Mouse (Mus musculus) stomach, postnatal 0 days (tissue): Measurements from ENCODE around the gene Metap1.

ENCODE experiments used
- CTCF ChIP-seq: IDR thresholded peaks from 2 replicates; pipeline ENCODE4 v1.5.1; 2016; ENCODE audit warnings: antibody characterized with exemption, low read depth, mild to moderate bottlenecking, moderate library complexity
- EP300 ChIP-seq: optimal IDR thresholded peaks from 2 replicates; pipeline ENCODE3; 2016; ENCODE audit warnings: antibody characterized with exemption

DNA sequence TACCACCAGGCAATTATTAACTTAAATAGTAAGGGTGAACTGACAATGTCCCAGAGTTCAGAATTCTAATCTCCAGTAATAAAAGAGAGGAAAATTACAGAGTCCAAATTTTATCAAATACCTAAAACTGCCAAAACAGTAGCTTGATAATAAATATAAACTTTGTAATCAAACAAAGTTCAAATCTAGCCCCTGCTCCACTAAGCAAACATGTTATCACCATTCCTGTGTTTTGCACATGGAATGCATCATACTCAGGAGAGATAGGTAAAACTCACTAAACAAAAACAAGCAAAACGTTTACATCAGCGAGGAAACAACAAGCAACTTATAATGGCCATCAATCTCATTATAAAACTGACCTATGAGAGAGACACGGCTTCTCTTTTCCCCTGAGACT lies 79.1 kb downstream of the Metap1 start:
- TF ChIP-seq CTCF = no peak
- TF ChIP-seq EP300 = no peak
